Mouse (Mus musculus): ENCODE measurements around the gene Trp53inp2. TPM values are rescaled to one million over a fixed set of nuclear protein-coding genes. Genes with fewer than 3 reads are reported as not detected.

Gene Trp53inp2
- polyA plus RNA-seq, 2 experiments, result 1.9 to 2.2 TPM

DNA sequence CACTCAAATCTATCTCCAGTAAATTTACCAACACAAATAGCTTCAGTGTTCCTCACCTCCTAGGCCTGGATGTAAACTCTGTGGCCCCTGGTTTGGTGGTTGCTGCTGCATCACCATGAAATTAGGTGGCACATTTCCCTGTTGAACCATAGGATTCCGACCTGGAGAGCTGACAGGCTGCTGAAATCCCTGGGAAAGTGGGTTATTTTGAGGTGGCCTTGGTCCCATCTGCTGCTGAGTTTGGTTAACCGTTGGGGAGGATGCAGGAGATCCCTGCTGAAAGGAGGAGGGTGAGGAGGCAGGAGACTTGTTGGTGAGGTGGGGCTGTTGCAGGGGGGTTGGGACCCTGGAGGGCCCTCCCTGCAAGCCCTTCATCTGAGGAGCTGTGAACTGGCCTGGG is 40.1 kb downstream of the Trp53inp2 start:
- Histone ChIP-seq H3K27ac (no peak overlapping the region), H3K9ac (replicated peaks) (no peak overlapping the region), H3K27me3 (ENCODE audit: control insufficient read depth, insufficient read depth, low read length) (no peaks in the 10 kb centered on the region), H3K4me1 (replicated peaks; ENCODE audit: control insufficient read depth in 2 of 2, insufficient read depth in 2 of 2, low read length in 1 of 2) (no peaks in the 10 kb centered on the region), H3K4me2 (ENCODE audit: low read depth) (no peak overlapping the region), H3K9me3 (ENCODE audit: control insufficient read depth, low read length) (no peaks in the 10 kb centered on the region), H3K4me3 (ENCODE audit: insufficient read depth in 1 of 2, low read depth in 2 of 2, low read length in 2 of 2) (no peak overlapping the region), H3K36me3 (replicated peaks; ENCODE audit: control insufficient read depth, insufficient read depth, low read depth) (peaks cover 24% of the 10 kb centered on the region)
- TF ChIP-seq CTCF (IDR thresholded peaks at IDR 0.05; ENCODE audit: low read depth) (no peak), EP300 (IDR thresholded peaks at IDR 0.05; ENCODE audit: low read depth) (no peak)
- ATAC-seq (ENCODE audit: insufficient read depth) (no peak), DNase-seq (ENCODE audit: low read depth in 3 of 3, low spot score in 3 of 3) (no peak)
- WGBS (ENCODE audit: insufficient replicate concordance), result 84% methylated on average over 2 of the region's 2 CpGs

DNA sequence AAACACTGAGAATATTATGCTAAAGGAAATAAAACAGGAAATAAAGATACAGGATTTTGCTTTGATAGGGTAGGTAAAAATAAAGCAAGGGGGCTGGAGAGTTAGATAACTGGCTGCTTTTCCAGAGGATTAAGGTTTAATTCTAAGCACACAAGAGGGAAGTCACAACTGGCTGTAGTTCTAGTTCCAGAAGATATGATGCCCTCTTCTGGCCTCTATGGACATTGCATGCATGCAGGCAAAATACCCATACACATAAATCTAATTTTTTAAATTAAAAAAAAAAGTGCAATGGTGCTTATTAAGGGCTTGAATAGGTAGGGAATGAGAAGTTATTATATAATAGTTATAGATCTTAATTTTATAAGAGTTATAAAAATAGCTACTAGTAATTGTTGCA is 55.6 kb downstream of the Trp53inp2 start:
- Histone ChIP-seq H3K4me3 (ENCODE audit: insufficient read depth in 1 of 2, low read depth in 2 of 2, low read length in 2 of 2) (no peak overlapping the region), H3K9ac (replicated peaks) (no peak overlapping the region), H3K36me3 (replicated peaks; ENCODE audit: control insufficient read depth, insufficient read depth, low read depth) (peaks cover 14% of the 10 kb centered on the region), H3K27ac (no peak overlapping the region), H3K27me3 (ENCODE audit: control insufficient read depth, insufficient read depth, low read length) (no peaks in the 10 kb centered on the region), H3K4me2 (ENCODE audit: low read depth) (no peak overlapping the region), H3K4me1 (replicated peaks; ENCODE audit: control insufficient read depth in 2 of 2, insufficient read depth in 2 of 2, low read length in 1 of 2) (no peaks in the 10 kb centered on the region), H3K9me3 (ENCODE audit: control insufficient read depth, low read length) (no peaks in the 10 kb centered on the region)
- ATAC-seq (ENCODE audit: insufficient read depth) (no peak), DNase-seq (ENCODE audit: low read depth in 3 of 3, low spot score in 3 of 3) (peak in 1 of 3 experiments; percentile 10)
- TF ChIP-seq EP300 (IDR thresholded peaks at IDR 0.05; ENCODE audit: low read depth), result no peak
- TF ChIP-seq CTCF (IDR thresholded peaks at IDR 0.05; ENCODE audit: low read depth), result peak; percentile 52; the same call in 1 of the 2 replicates

MicroRNA genes within 50 kb of the gene (microRNA counts, 519-probe panel; counts per million panel counts)
- 69.9 counts per million for microRNA mmu-miR-695

Small RNA genes within 50 kb of the gene (microRNA-seq; reads per million reads assigned to microRNA genes)
- gene Mir695, result not detected

Other genes starting within 250 kb of the Trp53inp2 start
- gene Itch, start 247.6 kb upstream of the Trp53inp2 start, polyA plus RNA-seq (2012; rRNA removed), result 4.7 and 6.0 TPM in 2 replicates
- gene Itch, start 247.6 kb upstream of the Trp53inp2 start, polyA plus RNA-seq (2014; fragmentation: Nextera tagmentation; extraction: Ambion mirVana), result 14.2 and 14.4 TPM in 2 replicates
- gene Dynlrb1, start 144.5 kb upstream of the Trp53inp2 start, polyA plus RNA-seq (2012; rRNA removed), result 101 and 178 TPM in 2 replicates
- 149 and 154 TPM in 2 replicates for gene Dynlrb1, start 144.5 kb upstream of the Trp53inp2 start, polyA plus RNA-seq (2014; fragmentation: Nextera tagmentation; extraction: Ambion mirVana)
- 7.7 and 9.1 TPM in 2 replicates for gene Map1lc3a, start 104.8 kb upstream of the Trp53inp2 start, polyA plus RNA-seq (2012; rRNA removed)
- 16.1 and 17.8 TPM in 2 replicates for gene Map1lc3a, start 104.8 kb upstream of the Trp53inp2 start, polyA plus RNA-seq (2014; fragmentation: Nextera tagmentation; extraction: Ambion mirVana)
- gene Pigu, start 23.6 kb upstream of the Trp53inp2 start, polyA plus RNA-seq (2012; rRNA removed), result 16.7 and 20.1 TPM in 2 replicates
- gene Pigu, start 23.6 kb upstream of the Trp53inp2 start, polyA plus RNA-seq (2014; fragmentation: Nextera tagmentation; extraction: Ambion mirVana), result 22.2 and 24.4 TPM in 2 replicates
- 8.4 and 9.0 TPM in 2 replicates for gene Ncoa6, start 92.8 kb downstream of the Trp53inp2 start, polyA plus RNA-seq (2012; rRNA removed)
- 6.5 and 8.9 TPM in 2 replicates for gene Ncoa6, start 92.8 kb downstream of the Trp53inp2 start, polyA plus RNA-seq (2014; fragmentation: Nextera tagmentation; extraction: Ambion mirVana)
- gene Acss2, start 136.9 kb downstream of the Trp53inp2 start, polyA plus RNA-seq (2012; rRNA removed), result 13.8 and 14.3 TPM in 2 replicates
- gene Acss2, start 136.9 kb downstream of the Trp53inp2 start, polyA plus RNA-seq (2014; fragmentation: Nextera tagmentation; extraction: Ambion mirVana), result 18.3 and 21.4 TPM in 2 replicates
- 0.35 and 0.83 TPM in 2 replicates for gene Ggt7, start 137.2 kb downstream of the Trp53inp2 start, polyA plus RNA-seq (2012; rRNA removed)
- 0.18 and 0.20 TPM in 2 replicates for gene Ggt7, start 137.2 kb downstream of the Trp53inp2 start, polyA plus RNA-seq (2014; fragmentation: Nextera tagmentation; extraction: Ambion mirVana)
- 34.2 and 37.9 TPM in 2 replicates for gene Gss, start 211.8 kb downstream of the Trp53inp2 start, polyA plus RNA-seq (2012; rRNA removed)
- gene Gss, start 211.8 kb downstream of the Trp53inp2 start, polyA plus RNA-seq (2014; fragmentation: Nextera tagmentation; extraction: Ambion mirVana), result 64.6 and 69.5 TPM in 2 replicates
- gene Myh7b, start 230.2 kb downstream of the Trp53inp2 start, polyA plus RNA-seq (2012; rRNA removed), result 1.7 and 3.0 TPM in 2 replicates
- gene Myh7b, start 230.2 kb downstream of the Trp53inp2 start, polyA plus RNA-seq (2014; fragmentation: Nextera tagmentation; extraction: Ambion mirVana), result 1.5 and 1.6 TPM in 2 replicates